Mouse (Mus musculus) spleen, postnatal 36 days (tissue): ENCODE data around the gene Dhx8.

Experiments
- DNase-seq, 2 experiments: peaks; one replicate each; pipeline ENCODE4 v3.0.0; 2022; ENCODE audit warnings: low spot score in 2 of 2, mixed read lengths in 1 of 2

Dhx8 gene

GRCm38 (mm10) chr11:101732518-101733440 is at the start of gene Dhx8:
Gene Dhx8, plus strand, starts transcription at chr11:101732919.
- peak; percentile 96 to 97 for DNase-seq

- peak in 1 of 2 experiments; percentile 21 for DNase-seq
These were observed 45.1 kb upstream of the Dhx8 start for GRCm38 (mm10) chr11:101687351-101688301.

- DNase-seq, result no peak
These were observed 43.0 kb upstream of the Dhx8 start for GRCm38 (mm10) chr11:101689701-101690113.

GRCm38 (mm10) chr11:101690326-101690725 is 42.4 kb upstream of the Dhx8 start:
- no peak for DNase-seq

GRCm38 (mm10) chr11:101695906-101696661 is 36.6 kb upstream of the Dhx8 start:
- no peak for DNase-seq

- no peak for DNase-seq
These were observed 35.4 kb upstream of the Dhx8 start for GRCm38 (mm10) chr11:101697156-101697861.

- no peak for DNase-seq
These were observed 34.6 kb upstream of the Dhx8 start for GRCm38 (mm10) chr11:101698114-101698513.

- DNase-seq, result no peak
These were observed 33.2 kb upstream of the Dhx8 start for GRCm38 (mm10) chr11:101699556-101699955.

- DNase-seq, result no peak
These were observed 32.7 kb upstream of the Dhx8 start for GRCm38 (mm10) chr11:101699991-101700390.

- no peak for DNase-seq
These were observed 32.3 kb upstream of the Dhx8 start for GRCm38 (mm10) chr11:101700446-101700845.

- no peak for DNase-seq
These were observed 28.6 kb upstream of the Dhx8 start for GRCm38 (mm10) chr11:101704081-101704480.

- no peak for DNase-seq
These were observed 25.8 kb upstream of the Dhx8 start for GRCm38 (mm10) chr11:101706764-101707448.

- DNase-seq, result no peak
These were observed 24.2 kb upstream of the Dhx8 start for GRCm38 (mm10) chr11:101708482-101708881.

- DNase-seq, result no peak
These were observed 19.9 kb upstream of the Dhx8 start for GRCm38 (mm10) chr11:101712811-101713210.

GRCm38 (mm10) chr11:101714012-101714411 is 18.7 kb upstream of the Dhx8 start:
- DNase-seq, result no peak

GRCm38 (mm10) chr11:101718324-101718723 is 14.4 kb upstream of the Dhx8 start:
- no peak for DNase-seq

- DNase-seq, result no peak
These were observed 12.7 kb upstream of the Dhx8 start for GRCm38 (mm10) chr11:101719986-101720520.

- no peak for DNase-seq
These were observed 7.7 kb upstream of the Dhx8 start for GRCm38 (mm10) chr11:101725043-101725442.

GRCm38 (mm10) chr11:101726765-101727164 is 6.0 kb upstream of the Dhx8 start:
- DNase-seq, result no peak

- no peak for DNase-seq
These were observed 3.4 kb upstream of the Dhx8 start for GRCm38 (mm10) chr11:101729308-101729707.
